Mouse (Mus musculus): ENCODE data around the gene Rbpms2.

DNA sequence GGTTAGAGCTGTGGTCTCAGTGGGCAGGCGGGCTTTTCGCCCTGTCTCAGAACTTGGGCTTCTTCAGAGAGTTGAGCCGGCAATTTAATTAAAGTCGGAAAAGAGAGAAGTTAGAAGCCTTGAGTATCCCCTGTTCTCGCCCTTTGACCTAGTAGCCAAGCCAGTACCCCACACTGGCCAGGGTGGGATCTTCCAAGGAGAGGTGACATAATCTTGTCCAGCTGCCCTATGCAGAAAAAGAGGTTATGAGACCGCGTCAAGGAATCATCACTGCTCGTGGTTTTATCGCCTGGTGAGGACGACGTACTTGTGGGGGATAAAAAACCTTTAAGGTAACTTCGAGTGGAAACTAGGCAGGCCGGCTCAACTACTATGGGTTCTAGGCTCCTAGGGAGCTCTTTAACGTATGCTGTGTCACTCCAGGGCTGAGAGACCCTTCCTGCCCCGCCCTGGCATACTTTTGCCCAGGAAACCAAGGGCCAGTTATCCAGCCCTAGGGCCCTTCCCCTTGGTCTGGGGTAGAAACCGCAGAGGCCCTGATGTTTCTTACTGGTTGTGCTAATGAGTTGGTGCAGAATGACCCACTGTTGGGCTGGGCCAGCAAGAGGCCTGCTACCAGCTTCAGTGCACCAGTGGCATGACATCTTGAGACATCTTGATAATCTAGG lies 2.0 kb downstream of the Rbpms2 start:
- no peak for TF ChIP-seq CTCF (IDR thresholded peaks at IDR 0.05; ENCODE audit: extremely low read depth, insufficient read length, insufficient replicate concordance, low read depth, low read length)
- TF ChIP-seq POLR2A (IDR thresholded peaks at IDR 0.05; ENCODE audit: low read depth, low read length), result no peak

All from small intestine, adult 2 months (tissue).